Comparison of ENCODE assay signal across 12 mouse cellular contexts in the genomic region with DNA sequence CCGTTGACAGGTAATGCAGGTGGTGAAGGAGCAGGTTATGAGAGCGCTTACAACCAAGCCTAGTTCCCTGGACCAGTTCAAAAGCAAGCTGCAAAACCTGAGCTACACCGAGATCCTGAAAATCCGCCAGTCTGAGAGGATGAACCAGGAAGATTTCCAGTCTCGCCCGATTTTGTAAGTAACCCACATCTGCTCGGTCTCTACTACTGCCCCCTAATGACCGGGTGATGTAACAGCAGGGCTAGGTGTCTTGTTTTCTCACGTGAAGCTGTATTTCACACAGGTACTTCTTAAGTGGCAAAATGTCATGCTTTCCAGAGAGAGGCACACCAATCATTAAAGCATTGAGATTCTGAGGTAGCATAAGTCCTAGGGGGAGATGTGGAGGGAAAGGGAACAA.
DNase-seq lines count a peak whose midpoint lies in the region; TF ChIP-seq lines count a peak whose summit lies in the region.
"Had no signal": no experiment of that assay in that cellular context is flagged by ENCODE, and none has a peak within 500 bp of the region (broad histone marks: within the 10 kb centered on the region; RNA-seq: fewer than 3 reads in every experiment).

No protein-coding gene starts in this region.

- H3K27ac ChIP-seq in liver, adult 2 months (replicated peaks; ENCODE audit: insufficient read depth, low read depth, low read length) = no peak overlapping the region
- no peak overlapping the region for H3K27ac ChIP-seq in ES-Bruce4 (ENCODE audit: insufficient read depth, low read length)
- H3K27ac ChIP-seq: embryonic facial prominence, embryonic 12.5 days; hindbrain, embryonic 10.5 days had no signal

- no peaks in the 10 kb centered on the region for H3K9me3 ChIP-seq in ES-Bruce4 (replicated peaks; ENCODE audit: control insufficient read depth, insufficient read depth, low read length, poor library complexity, severe bottlenecking)
- H3K9me3 ChIP-seq: embryonic facial prominence, embryonic 12.5 days; hindbrain, embryonic 10.5 days had no signal

- H3K27me3 ChIP-seq in liver, adult 2 months (ENCODE audit: control insufficient read depth, insufficient read depth, low read length) = no peaks in the 10 kb centered on the region
- no peaks in the 10 kb centered on the region for H3K27me3 ChIP-seq in ES-Bruce4 (ENCODE audit: control insufficient read depth, insufficient read depth, low read length, poor library complexity, severe bottlenecking)
- H3K27me3 ChIP-seq: embryonic facial prominence, embryonic 12.5 days had no signal

- DNase-seq in liver, adult 2 months (ENCODE audit: extremely low read depth, low read depth, low spot score) = peak; percentile 15
- DNase-seq in liver (no peak), WW6 (ENCODE audit: low read depth, low spot score) (peak; percentile 26)
- peak; percentile 33 for DNase-seq in thymus, postnatal 0 days (ENCODE audit: low spot score)
- no peak for DNase-seq in testis, postnatal 14 days (ENCODE audit: low spot score)
- DNase-seq in urinary bladder, adult 18-20 months (ENCODE audit: low spot score in 2 of 2) = no peak
- DNase-seq: cerebellum, adult 11 months; heart, adult 18-20 months; kidney, postnatal 14 days had no signal

- H3K36me3 ChIP-seq in liver, adult 2 months (ENCODE audit: control insufficient read depth, insufficient read depth, low read length) = no peaks in the 10 kb centered on the region
- no peaks in the 10 kb centered on the region for H3K36me3 ChIP-seq in ES-Bruce4 (ENCODE audit: control insufficient read depth, insufficient read depth, low read length, poor library complexity, severe bottlenecking)
- H3K36me3 ChIP-seq: embryonic facial prominence, embryonic 12.5 days; hindbrain, embryonic 10.5 days had no signal

- H3K79me2 ChIP-seq in liver, adult 2 months (ENCODE audit: control insufficient read depth, insufficient read depth, low read length) = no peaks in the 10 kb centered on the region

- no peak overlapping the region for H3K9ac ChIP-seq in liver, adult 2 months (ENCODE audit: low read depth, low read length)
- no peak overlapping the region for H3K9ac ChIP-seq in ES-Bruce4 (ENCODE audit: low read depth, poor library complexity, severe bottlenecking)
- H3K9ac ChIP-seq: embryonic facial prominence, embryonic 12.5 days had no signal

- TF ChIP-seq CTCF in liver, adult 2 months (IDR thresholded peaks at IDR 0.05; ENCODE audit: low read depth, low read length) = no peak; the same call in 1 of the 2 replicates
- TF ChIP-seq CTCF in ES-Bruce4 (IDR thresholded peaks at IDR 0.05; ENCODE audit: low read depth, low read length) = peak; percentile 44

- no peak overlapping the region for H3K4me3 ChIP-seq in liver, adult 2 months (ENCODE audit: insufficient read depth, low read depth, low read length)
- no peak overlapping the region for H3K4me3 ChIP-seq in ES-Bruce4 (ENCODE audit: low read depth, low read length)
- H3K4me3 ChIP-seq: embryonic facial prominence, embryonic 12.5 days; hindbrain, embryonic 10.5 days had no signal

- H3K4me1 ChIP-seq in liver, adult 2 months (ENCODE audit: control insufficient read depth, insufficient read depth, low read length) = peaks cover 2% of the 10 kb centered on the region; the same call in 1 of the 2 replicates
- H3K4me1 ChIP-seq in ES-Bruce4 (ENCODE audit: control insufficient read depth, insufficient read depth, low read length) = no peaks in the 10 kb centered on the region
- H3K4me1 ChIP-seq: embryonic facial prominence, embryonic 12.5 days; hindbrain, embryonic 10.5 days had no signal

- TF ChIP-seq POLR2A in liver, adult 2 months (IDR thresholded peaks at IDR 0.05; ENCODE audit: extremely low read depth, insufficient read depth, low read length) = no peak
- TF ChIP-seq POLR2A in ES-Bruce4 (IDR thresholded peaks at IDR 0.05; ENCODE audit: insufficient read depth, low read length) = no peak

- TF ChIP-seq EP300 in ES-Bruce4 (IDR thresholded peaks at IDR 0.05; ENCODE audit: insufficient read depth, low read depth, low read length) = no peak

- WGBS in liver, adult 2 months = 82% methylated on average over 9 of the region's 9 CpGs

Comparison
In these comparisons a context has a peak if more than half of its experiments do, and no peak if none do; other contexts are left out.
1. DNase-seq: peak in liver, adult 2 months (single experiment), WW6 (single experiment) and thymus, postnatal 0 days (single experiment); none in liver (single experiment), testis, postnatal 14 days (single experiment) and urinary bladder, adult 18-20 months (0 of 2).